Mouse (Mus musculus): ENCODE measurements around the gene Zfp831. TPM values are rescaled to one million over a fixed set of nuclear protein-coding genes. Genes with fewer than 3 reads are reported as not detected.

Zfp831 gene
- polyA plus RNA-seq, 1 experiment from 2014 or later, result 0.03 TPM

- peak overlapping the region; percentile 75 for H3K4me2 ChIP-seq (replicated peaks; ENCODE audit: low read depth, low read length)
- no peaks in the 10 kb centered on the region for H3K36me3 ChIP-seq (ENCODE audit: control insufficient read depth, insufficient read depth, low read length)
- H3K4me1 ChIP-seq (ENCODE audit: control insufficient read depth, insufficient read depth, low read length), result peaks cover 7% of the 10 kb centered on the region; the same call in 1 of the 2 replicates
- no peaks in the 10 kb centered on the region for H3K27me3 ChIP-seq (ENCODE audit: control insufficient read depth, insufficient read depth, low read length)
- 3% methylated on average over 16 of the region's 16 CpGs for WGBS
- H3K9me3 ChIP-seq (ENCODE audit: control insufficient read depth, low read depth, low read length), result no peaks in the 10 kb centered on the region
- H3K9ac ChIP-seq (replicated peaks; ENCODE audit: low read depth, low read length), result no peak overlapping the region; the same call in 1 of the 2 replicates
- 0 out of 2 replicates have a peak, but pooled peaks have one; percentile 38 for ATAC-seq (ENCODE audit: insufficient number of reproducible peaks, insufficient read depth, low FRiP score, low read depth)
- H3K4me3 ChIP-seq (ENCODE audit: low read depth, low read length), result peak overlapping the region; percentile 33
- no peak overlapping the region for H3K27ac ChIP-seq (ENCODE audit: low read length)
Observed at GRCm38 (mm10) chr2:174674287-174675045, 31.1 kb downstream of the Zfp831 start.

GRCm38 (mm10) chr2:174675642-174676041 is 32.3 kb downstream of the Zfp831 start:
- Histone ChIP-seq H3K4me3 (ENCODE audit: low read depth, low read length) (no peak overlapping the region), H3K4me2 (replicated peaks; ENCODE audit: low read depth, low read length) (no peak overlapping the region), H3K27me3 (ENCODE audit: control insufficient read depth, insufficient read depth, low read length) (no peaks in the 10 kb centered on the region), H3K27ac (ENCODE audit: low read length) (no peak overlapping the region), H3K9ac (replicated peaks; ENCODE audit: low read depth, low read length) (no peak overlapping the region), H3K4me1 (ENCODE audit: control insufficient read depth, insufficient read depth, low read length) (peaks cover 7% of the 10 kb centered on the region; the same call in 1 of the 2 replicates), H3K9me3 (ENCODE audit: control insufficient read depth, low read depth, low read length) (no peaks in the 10 kb centered on the region), H3K36me3 (ENCODE audit: control insufficient read depth, insufficient read depth, low read length) (no peaks in the 10 kb centered on the region)
- ATAC-seq (ENCODE audit: insufficient number of reproducible peaks, insufficient read depth, low FRiP score, low read depth), result no peak
- 20% methylated on average over 9 of the region's 9 CpGs for WGBS

DNA sequence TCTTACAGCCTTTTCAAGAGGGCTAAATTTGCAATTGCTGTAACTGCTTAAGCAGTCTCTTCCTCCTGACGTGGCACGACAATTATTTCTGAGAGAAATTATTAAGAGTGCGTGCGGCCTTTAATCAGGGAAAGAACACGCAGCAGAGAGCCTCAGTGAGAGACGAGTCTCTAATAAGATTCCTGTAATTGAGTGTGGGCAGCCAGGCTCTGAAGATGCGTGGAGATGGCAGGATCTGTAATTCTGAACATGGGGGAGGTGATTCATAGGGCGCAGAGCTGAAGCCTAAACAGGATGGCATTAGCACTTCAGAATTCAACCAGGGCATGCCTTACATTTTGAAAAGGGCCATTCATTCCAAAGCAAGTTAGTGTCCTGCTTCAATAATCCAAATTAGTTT is 58.0 kb downstream of the Zfp831 start:
- H3K4me1 ChIP-seq (ENCODE audit: control insufficient read depth, insufficient read depth, low read length), result no peaks in the 10 kb centered on the region
- no peaks in the 10 kb centered on the region for H3K9me3 ChIP-seq (ENCODE audit: control insufficient read depth, low read depth, low read length)
- WGBS, result 79% methylated on average over 8 of the region's 8 CpGs
- H3K4me2 ChIP-seq (replicated peaks; ENCODE audit: low read depth, low read length), result no peak overlapping the region
- ATAC-seq (ENCODE audit: insufficient number of reproducible peaks, insufficient read depth, low FRiP score, low read depth), result no peak
- no peak overlapping the region for H3K27ac ChIP-seq (ENCODE audit: low read length)
- H3K9ac ChIP-seq (replicated peaks; ENCODE audit: low read depth, low read length), result no peak overlapping the region
- no peak overlapping the region for H3K4me3 ChIP-seq (ENCODE audit: low read depth, low read length)
- no peaks in the 10 kb centered on the region for H3K27me3 ChIP-seq (ENCODE audit: control insufficient read depth, insufficient read depth, low read length)
- H3K36me3 ChIP-seq (ENCODE audit: control insufficient read depth, insufficient read depth, low read length), result no peaks in the 10 kb centered on the region

DNA sequence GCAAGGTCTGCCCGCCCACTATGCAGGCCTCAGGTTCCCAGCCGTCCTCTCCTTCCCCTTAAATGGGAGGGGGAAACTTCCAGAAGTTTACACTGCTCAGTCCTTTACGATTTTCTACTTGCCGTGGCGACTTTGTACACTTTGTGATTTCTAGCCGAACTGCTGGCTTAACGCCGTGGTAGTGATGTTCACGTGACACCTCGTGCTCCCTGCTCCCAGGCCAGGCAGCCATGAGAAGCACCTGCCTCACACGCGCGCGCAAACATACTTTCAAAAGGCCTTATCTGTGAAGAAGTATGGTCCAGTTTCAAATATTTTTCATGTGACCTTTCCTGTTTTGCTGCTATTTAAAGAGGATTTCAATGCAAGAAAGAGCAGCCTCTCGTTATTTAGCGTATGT is 63.8 kb downstream of the Zfp831 start:
- Histone ChIP-seq H3K4me3 (ENCODE audit: low read depth, low read length) (no peak overlapping the region), H3K27ac (ENCODE audit: low read length) (no peak overlapping the region), H3K27me3 (ENCODE audit: control insufficient read depth, insufficient read depth, low read length) (no peaks in the 10 kb centered on the region), H3K9me3 (ENCODE audit: control insufficient read depth, low read depth, low read length) (no peaks in the 10 kb centered on the region), H3K9ac (replicated peaks; ENCODE audit: low read depth, low read length) (no peak overlapping the region), H3K4me2 (replicated peaks; ENCODE audit: low read depth, low read length) (no peak overlapping the region), H3K36me3 (ENCODE audit: control insufficient read depth, insufficient read depth, low read length) (no peaks in the 10 kb centered on the region), H3K4me1 (ENCODE audit: control insufficient read depth, insufficient read depth, low read length) (no peaks in the 10 kb centered on the region)
- WGBS, result 79% methylated on average over 16 of the region's 16 CpGs
- no peak for ATAC-seq (ENCODE audit: insufficient number of reproducible peaks, insufficient read depth, low FRiP score, low read depth)

DNA sequence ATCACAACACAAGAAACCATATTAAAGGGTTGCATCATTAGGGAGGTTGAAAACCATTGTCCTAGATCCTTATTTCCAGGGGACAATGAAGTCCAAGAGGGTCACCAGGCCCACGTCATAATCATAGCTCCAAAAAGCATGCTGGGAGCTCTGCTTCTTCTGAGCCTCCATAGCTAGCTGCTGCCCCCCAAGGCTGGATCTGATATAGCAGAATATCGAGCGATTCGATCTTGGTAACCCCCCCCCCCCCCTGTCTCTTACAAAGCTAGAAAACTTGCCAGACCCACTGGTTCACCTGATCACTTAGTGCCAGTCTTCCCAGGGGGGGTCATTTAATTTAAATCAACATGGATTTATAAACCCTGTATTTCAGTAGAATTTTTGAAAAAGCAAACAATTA is 65.3 kb downstream of the Zfp831 start:
- H3K4me2 ChIP-seq (replicated peaks; ENCODE audit: low read depth, low read length), result no peak overlapping the region
- 77% methylated on average over 4 of the region's 4 CpGs for WGBS
- H3K4me1 ChIP-seq (ENCODE audit: control insufficient read depth, insufficient read depth, low read length), result no peaks in the 10 kb centered on the region
- H3K27ac ChIP-seq (ENCODE audit: low read length), result no peak overlapping the region
- no peaks in the 10 kb centered on the region for H3K27me3 ChIP-seq (ENCODE audit: control insufficient read depth, insufficient read depth, low read length)
- no peak overlapping the region for H3K9ac ChIP-seq (replicated peaks; ENCODE audit: low read depth, low read length)
- no peaks in the 10 kb centered on the region for H3K9me3 ChIP-seq (ENCODE audit: control insufficient read depth, low read depth, low read length)
- H3K4me3 ChIP-seq (ENCODE audit: low read depth, low read length), result no peak overlapping the region
- no peaks in the 10 kb centered on the region for H3K36me3 ChIP-seq (ENCODE audit: control insufficient read depth, insufficient read depth, low read length)
- no peak for ATAC-seq (ENCODE audit: insufficient number of reproducible peaks, insufficient read depth, low FRiP score, low read depth)

DNA sequence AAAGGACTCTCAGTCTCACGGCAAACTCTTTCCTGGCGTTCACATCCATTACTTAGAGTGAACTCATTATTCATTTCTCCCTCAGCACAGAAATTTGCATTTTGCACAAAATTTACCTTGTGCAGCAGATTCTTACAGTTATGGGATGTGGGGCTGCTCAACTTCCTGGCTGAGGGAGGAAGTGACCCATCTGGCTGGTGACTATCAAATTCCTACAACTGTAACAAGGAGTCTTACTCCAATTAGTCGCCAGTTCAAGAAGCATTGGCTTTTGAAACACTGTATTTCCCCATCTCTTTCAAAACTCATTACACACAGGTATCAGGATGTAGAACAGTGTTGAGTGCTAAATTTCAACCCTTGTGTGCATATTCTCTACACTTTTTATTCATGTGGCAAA is 66.9 kb downstream of the Zfp831 start:
- Histone ChIP-seq H3K27ac (ENCODE audit: low read length) (no peak overlapping the region), H3K9me3 (ENCODE audit: control insufficient read depth, low read depth, low read length) (no peaks in the 10 kb centered on the region), H3K4me1 (ENCODE audit: control insufficient read depth, insufficient read depth, low read length) (no peaks in the 10 kb centered on the region), H3K4me3 (ENCODE audit: low read depth, low read length) (no peak overlapping the region), H3K4me2 (replicated peaks; ENCODE audit: low read depth, low read length) (no peak overlapping the region), H3K27me3 (ENCODE audit: control insufficient read depth, insufficient read depth, low read length) (no peaks in the 10 kb centered on the region), H3K9ac (replicated peaks; ENCODE audit: low read depth, low read length) (no peak overlapping the region), H3K36me3 (ENCODE audit: control insufficient read depth, insufficient read depth, low read length) (no peaks in the 10 kb centered on the region)
- ATAC-seq (ENCODE audit: insufficient number of reproducible peaks, insufficient read depth, low FRiP score, low read depth), result no peak
- whole genome bisulfite sequencing, result 47% methylated on average over 3 of the region's 3 CpGs

GRCm38 (mm10) chr2:174712043-174712442 is 68.7 kb downstream of the Zfp831 start:
- 85% methylated on average over 1 of the region's 1 CpGs for WGBS
- H3K4me2 ChIP-seq (replicated peaks; ENCODE audit: low read depth, low read length), result no peak overlapping the region
- no peaks in the 10 kb centered on the region for H3K27me3 ChIP-seq (ENCODE audit: control insufficient read depth, insufficient read depth, low read length)
- ATAC-seq (ENCODE audit: insufficient number of reproducible peaks, insufficient read depth, low FRiP score, low read depth), result no peak
- no peak overlapping the region for H3K9ac ChIP-seq (replicated peaks; ENCODE audit: low read depth, low read length)
- no peaks in the 10 kb centered on the region for H3K36me3 ChIP-seq (ENCODE audit: control insufficient read depth, insufficient read depth, low read length)
- no peaks in the 10 kb centered on the region for H3K4me1 ChIP-seq (ENCODE audit: control insufficient read depth, insufficient read depth, low read length)
- no peak overlapping the region for H3K27ac ChIP-seq (ENCODE audit: low read length)
- H3K4me3 ChIP-seq (ENCODE audit: low read depth, low read length), result no peak overlapping the region
- H3K9me3 ChIP-seq (ENCODE audit: control insufficient read depth, low read depth, low read length), result no peaks in the 10 kb centered on the region

DNA sequence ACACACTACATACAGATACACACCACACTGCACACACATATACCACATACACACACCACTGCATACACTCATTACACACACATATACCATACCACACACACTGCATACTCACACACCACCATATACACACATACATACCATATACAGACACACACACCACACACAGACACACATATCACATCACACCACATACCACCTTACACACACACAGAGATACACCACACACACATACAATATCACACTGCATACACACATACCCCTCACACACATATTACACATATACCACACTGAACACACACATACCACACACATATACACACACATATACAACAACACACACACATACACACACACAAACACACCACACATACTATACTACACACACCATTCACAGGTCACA is 72.6 kb downstream of the Zfp831 start:
- no peaks in the 10 kb centered on the region for H3K27me3 ChIP-seq (ENCODE audit: control insufficient read depth, insufficient read depth, low read length)
- no peak overlapping the region for H3K4me2 ChIP-seq (replicated peaks; ENCODE audit: low read depth, low read length)
- no peaks in the 10 kb centered on the region for H3K9me3 ChIP-seq (ENCODE audit: control insufficient read depth, low read depth, low read length)
- no peak overlapping the region for H3K27ac ChIP-seq (ENCODE audit: low read length)
- no peak for ATAC-seq (ENCODE audit: insufficient number of reproducible peaks, insufficient read depth, low FRiP score, low read depth)
- no peaks in the 10 kb centered on the region for H3K4me1 ChIP-seq (ENCODE audit: control insufficient read depth, insufficient read depth, low read length)
- H3K4me3 ChIP-seq (ENCODE audit: low read depth, low read length), result no peak overlapping the region
- H3K36me3 ChIP-seq (ENCODE audit: control insufficient read depth, insufficient read depth, low read length), result no peaks in the 10 kb centered on the region
- H3K9ac ChIP-seq (replicated peaks; ENCODE audit: low read depth, low read length), result no peak overlapping the region

DNA sequence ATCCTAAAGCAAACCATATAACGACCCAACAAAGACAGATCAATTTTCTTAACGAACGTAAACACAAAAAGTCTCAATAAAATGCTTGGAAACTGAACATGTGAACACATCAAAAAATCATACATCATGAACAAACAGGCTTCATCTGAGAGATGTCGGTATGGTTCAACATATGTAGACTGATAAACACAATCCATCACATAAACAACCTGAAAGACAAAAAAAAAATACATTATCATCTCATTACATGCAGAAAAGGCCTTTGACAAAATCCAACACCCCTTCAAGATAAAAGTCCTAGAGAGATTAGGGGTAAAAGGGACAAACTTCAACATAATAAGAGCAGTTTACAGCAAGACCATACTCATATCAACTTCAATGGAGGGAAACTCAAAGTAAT is 74.5 kb downstream of the Zfp831 start:
- H3K27me3 ChIP-seq (ENCODE audit: control insufficient read depth, insufficient read depth, low read length), result no peaks in the 10 kb centered on the region
- no peaks in the 10 kb centered on the region for H3K9me3 ChIP-seq (ENCODE audit: control insufficient read depth, low read depth, low read length)
- no peak overlapping the region for H3K4me2 ChIP-seq (replicated peaks; ENCODE audit: low read depth, low read length)
- H3K27ac ChIP-seq (ENCODE audit: low read length), result no peak overlapping the region
- no peaks in the 10 kb centered on the region for H3K36me3 ChIP-seq (ENCODE audit: control insufficient read depth, insufficient read depth, low read length)
- H3K9ac ChIP-seq (replicated peaks; ENCODE audit: low read depth, low read length), result no peak overlapping the region
- H3K4me3 ChIP-seq (ENCODE audit: low read depth, low read length), result no peak overlapping the region
- 81% methylated on average over 4 of the region's 4 CpGs for WGBS
- no peak for ATAC-seq (ENCODE audit: insufficient number of reproducible peaks, insufficient read depth, low FRiP score, low read depth)
- H3K4me1 ChIP-seq (ENCODE audit: control insufficient read depth, insufficient read depth, low read length), result no peaks in the 10 kb centered on the region

Measured in stomach, embryonic 14.5 days (tissue).